Mouse (Mus musculus) adrenal gland, adult 18-20 months (tissue): Measurements from ENCODE around the gene Ogdh. TPM values are rescaled to one million over a fixed set of nuclear protein-coding genes. Genes with fewer than 3 reads are reported as not detected.

Source experiments
- DNase-seq, 2 experiments: peaks; one replicate each; pipeline ENCODE4 v3.0.0; 2021 to 2022; ENCODE audit warnings: low spot score in 2 of 2
- total RNA-seq, 2 experiments: library from RNA; stranded (reverse); gene quantifications; 1 replicate in 1 of 2; 2 replicates in 1 of 2; pipeline ENCODE4 v1.2.3; 2021

The Ogdh gene
- total RNA-seq, 2 experiments from 2014 or later, result 633 to 799 TPM

DNA sequence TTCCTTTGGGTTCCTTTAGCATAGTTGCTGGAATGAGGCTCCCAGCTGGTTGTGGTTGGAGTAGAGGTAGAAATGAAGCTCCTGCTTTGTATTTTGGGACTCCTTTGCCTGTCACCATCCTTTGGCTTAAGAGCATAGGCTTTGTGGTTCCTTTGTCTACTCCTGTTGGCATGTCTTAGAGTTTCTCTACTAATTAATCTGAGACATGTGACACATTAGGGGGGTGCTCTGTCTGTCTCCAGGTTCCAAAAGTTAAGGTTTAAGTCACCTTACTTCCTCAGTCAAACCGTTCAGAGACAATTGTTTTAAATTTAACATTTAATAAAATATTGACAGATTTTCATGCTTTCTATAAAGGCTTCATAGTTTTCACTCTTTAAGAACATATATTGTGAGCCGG is 2.2 kb downstream of the Ogdh start:
- no peak for DNase-seq

DNA sequence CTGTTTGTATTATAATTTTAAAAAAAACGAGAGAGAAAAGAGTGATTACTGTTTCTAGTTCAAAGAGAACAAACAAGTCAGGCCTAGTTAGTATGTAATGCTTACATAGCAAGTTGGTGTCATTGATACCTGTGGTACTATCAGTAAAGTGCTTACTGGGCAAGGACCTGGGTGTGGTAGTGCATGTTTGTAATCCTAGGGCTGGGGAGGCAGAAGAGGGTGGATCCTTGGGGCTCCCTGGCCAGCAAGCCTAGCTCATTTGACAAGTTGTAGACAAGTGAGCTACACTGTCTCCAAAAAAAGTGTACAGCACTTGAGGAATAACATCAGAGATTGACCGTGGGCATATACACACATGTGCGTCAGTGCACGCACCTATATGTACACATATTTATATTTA is 3.2 kb downstream of the Ogdh start:
- no peak for DNase-seq

DNA sequence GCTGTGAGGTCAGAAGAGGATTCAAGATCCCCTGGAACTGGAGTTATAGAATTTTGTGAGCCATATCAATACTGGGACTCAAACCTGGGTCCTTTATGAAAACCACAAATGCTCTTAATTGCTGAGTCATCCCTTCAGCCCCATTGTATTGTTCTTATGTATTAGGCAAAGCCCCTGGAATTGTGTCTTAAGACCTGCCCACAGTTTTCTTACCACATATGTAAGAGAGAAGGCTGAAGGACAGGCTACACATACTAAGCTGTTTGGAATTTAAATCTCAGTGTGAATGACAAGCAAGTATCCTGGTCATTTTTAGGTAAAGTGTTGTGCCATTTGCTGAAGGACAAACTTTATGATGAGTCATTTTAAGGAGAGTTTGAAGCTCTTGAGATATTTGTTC is 4.6 kb downstream of the Ogdh start:
- DNase-seq, result no peak

DNA sequence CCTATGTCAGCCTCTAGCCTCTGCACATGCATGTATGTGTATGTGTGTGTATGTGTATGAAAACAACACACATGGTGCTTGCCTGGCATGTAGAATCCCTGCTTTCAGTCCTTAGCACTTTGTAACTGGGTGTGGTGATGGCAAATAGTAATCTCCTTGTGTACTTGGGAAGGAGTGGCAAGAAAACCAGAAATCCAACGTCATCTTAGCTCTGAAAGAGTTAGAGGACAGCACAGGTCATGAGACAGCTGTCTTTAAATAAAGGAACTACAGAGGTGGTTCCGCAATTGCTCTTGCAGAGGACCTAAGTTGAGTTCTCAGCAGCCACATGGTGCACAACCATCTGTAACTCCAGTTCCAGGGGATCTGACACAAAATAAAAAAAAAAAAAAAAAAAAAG is 8.0 kb downstream of the Ogdh start:
- DNase-seq, result no peak

DNA sequence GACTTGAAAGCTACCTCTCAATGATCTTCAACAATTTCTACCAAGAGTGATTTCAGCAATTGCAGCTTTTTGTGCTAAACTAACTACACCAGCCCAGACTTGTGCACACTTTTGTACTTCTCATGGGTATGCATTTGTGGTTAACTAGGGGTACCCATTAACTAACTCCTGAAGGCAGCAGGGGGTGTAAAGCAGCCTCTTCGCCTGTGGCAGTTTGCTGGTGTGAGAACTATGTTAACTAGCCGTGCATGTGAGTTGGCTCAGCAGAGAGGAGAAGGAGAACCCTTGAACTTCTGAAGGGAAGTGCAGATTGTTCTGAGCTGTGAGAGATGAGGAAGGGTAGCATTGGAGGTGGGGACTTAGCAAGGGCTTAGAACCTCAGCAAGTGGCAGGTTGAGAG is 11.4 kb downstream of the Ogdh start:
- no peak for DNase-seq

GRCm38 (mm10) chr11:6305943-6306430 is 14.6 kb downstream of the Ogdh start:
- DNase-seq, result no peak

DNA sequence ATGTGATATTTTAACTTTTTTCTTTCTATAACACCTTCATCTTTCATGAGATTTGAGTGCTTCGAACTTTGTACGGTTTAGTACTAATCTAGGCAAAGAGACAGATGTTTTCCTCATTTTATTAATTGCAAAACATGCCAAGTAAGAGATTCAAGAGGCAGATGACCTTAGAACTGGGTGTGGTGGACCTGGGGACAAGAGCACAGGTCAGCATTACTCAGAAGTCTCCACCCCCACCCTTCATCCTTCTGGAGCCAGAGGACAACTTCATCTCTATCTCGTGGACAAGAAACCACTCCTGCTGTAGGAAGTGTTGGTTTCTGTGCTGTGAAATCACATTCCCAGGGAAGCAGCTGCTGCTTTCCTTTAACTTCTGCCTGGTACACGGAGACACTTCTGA is 16.7 kb downstream of the Ogdh start:
- DNase-seq, result no peak

DNA sequence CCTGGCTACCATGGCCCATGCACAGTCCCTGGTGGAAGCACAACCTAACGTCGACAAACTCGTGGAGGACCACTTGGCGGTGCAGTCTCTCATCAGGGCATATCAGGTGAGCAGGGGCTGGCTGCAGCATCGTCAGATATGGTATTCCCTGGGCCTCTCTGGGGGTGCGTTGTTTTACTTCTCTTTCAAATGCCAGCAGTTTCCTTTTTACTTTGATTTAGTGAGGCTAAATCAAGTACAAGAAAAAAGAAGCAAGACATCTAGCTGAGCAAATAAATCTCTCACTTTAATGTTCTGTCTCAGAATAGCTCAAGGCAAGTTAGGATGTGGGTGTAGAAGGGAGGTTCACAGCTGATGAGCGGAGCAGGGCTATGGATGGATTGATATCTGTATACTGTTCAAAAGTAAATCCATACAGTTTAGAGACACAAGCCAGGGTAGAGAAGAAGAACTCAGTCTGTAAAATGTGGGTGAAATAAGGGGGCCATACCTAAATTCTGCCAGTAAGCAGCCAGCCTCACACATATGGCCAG is 22.5 kb downstream of the Ogdh start:
- DNase-seq, result no peak

GRCm38 (mm10) chr11:6316821-6317220 is 25.4 kb downstream of the Ogdh start:
- DNase-seq, result no peak

DNA sequence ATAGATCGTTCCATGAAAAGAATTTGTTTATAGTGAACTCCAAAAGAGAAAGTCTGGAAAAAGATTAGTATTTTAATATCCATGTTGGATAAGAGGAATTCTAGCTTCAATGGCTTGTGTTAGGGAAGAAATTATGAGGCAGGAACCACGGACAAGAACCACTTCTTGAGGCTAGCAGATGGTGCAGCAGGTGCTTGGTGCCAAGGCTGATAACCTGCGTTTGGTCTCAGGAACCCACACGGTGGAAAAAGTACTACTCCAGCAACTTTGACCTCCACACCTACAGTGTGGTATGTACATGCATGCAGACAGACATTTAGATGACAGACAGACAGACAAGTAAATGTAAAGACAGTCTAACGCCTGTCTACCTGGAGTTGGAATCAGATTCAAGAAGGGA is 27.1 kb downstream of the Ogdh start:
- no peak for DNase-seq

GRCm38 (mm10) chr11:6319374-6319773 is 27.9 kb downstream of the Ogdh start:
- DNase-seq, result no peak

- no peak for DNase-seq
Observed at GRCm38 (mm10) chr11:6322086-6322485, 30.7 kb downstream of the Ogdh start.

DNA sequence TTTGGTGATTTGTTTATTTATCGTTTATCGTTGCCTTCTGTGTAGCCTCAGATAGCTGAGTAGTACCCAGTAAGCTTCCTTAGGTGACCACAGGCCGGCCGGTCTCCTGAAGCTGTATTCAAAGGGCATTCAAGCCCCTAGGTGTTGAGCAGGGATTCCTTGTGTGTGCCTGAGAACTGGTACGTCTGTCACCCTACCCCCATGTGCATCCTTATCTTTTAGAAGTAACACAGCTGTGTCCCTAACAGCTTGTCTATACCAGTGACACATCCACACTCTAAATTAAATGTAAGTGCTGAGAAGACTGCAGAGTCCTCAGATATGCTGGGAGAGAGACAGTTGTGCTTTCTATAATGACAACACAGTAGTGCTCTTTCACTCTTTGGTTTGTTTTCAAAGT is 31.9 kb downstream of the Ogdh start:
- DNase-seq, result no peak

DNA sequence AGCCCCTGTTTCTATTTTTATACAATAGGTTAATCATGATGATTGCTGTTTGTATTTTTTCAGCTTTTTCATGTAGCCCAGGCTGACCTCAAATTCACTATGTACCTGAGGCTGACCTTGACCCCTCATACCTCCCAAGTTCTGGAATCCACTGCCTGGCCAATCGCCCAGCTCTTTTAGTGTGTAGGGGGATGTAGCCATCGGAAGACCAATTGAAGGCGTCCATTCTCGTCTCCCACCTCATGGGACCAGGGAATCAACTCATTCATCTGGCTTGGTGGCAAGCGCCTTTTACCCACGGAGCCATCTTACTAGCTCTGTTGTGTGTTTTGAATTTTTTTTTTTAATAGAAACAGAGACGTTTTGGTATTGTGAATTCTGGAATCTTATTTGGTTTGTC is 39.8 kb downstream of the Ogdh start:
- DNase-seq, result no peak

DNA sequence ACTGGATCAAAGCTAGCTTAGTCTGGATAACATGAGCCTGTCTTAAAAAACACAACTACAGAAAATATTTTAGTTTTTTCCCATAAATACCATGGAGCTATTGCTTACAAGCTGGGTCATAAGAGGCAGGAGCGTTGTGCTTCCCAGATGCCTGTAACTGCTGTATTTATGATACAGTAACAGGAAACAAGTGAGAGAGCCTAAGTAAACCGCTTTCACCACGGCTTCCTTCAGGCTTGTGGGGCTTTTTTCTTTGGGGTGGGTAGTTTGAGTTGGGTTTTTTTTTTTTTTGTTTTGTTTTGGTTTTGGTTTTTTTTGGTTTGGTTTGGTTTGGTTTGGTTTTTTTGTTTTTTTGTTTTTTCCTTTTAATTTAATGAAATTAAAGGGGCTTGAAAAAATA is 41.2 kb downstream of the Ogdh start:
- no peak for DNase-seq

DNA sequence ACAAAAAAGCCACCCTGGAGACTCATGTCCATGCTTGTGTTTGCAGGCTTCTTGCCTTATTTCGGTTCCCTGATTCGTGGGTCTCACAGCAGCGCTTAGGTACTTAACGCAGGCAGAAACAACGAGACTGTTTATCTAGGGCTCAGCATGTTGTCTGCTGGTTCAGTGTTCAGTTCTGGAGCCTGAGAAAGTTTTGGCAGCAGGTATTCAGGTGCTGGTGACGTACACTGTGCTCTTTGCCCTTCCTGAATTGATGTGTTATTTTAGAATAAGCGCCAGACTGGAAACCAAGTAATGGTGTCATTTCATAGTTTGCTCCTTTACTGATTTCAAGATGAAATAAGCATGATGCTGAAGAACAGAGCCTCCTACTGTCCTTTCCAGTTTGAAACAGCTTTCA is 42.0 kb downstream of the Ogdh start:
- no peak for DNase-seq

DNA sequence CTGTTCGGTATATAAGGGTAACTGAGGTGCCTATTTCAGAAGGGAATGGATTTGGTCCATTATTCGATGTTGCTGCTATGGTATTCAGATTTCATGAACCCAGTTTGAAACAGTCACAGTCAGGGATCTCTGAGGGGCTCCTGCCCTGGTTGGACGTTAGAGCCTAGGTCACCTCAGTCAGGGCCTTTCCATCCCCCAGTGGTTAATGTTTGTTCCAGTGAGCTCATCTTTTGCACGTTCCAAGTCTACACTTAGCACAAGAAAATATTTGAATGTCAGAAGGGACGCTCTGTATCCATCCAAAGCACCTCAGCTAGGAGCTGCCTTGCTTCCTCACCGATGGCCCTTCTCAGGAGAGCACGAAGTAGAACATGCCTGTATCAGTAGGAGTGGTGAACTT is 43.9 kb downstream of the Ogdh start:
- DNase-seq, result no peak

GRCm38 (mm10) chr11:6336689-6337088 is 45.3 kb downstream of the Ogdh start:
- DNase-seq, result no peak

GRCm38 (mm10) chr11:6345956-6346355 is 54.5 kb downstream of the Ogdh start:
- DNase-seq, result no peak

DNA sequence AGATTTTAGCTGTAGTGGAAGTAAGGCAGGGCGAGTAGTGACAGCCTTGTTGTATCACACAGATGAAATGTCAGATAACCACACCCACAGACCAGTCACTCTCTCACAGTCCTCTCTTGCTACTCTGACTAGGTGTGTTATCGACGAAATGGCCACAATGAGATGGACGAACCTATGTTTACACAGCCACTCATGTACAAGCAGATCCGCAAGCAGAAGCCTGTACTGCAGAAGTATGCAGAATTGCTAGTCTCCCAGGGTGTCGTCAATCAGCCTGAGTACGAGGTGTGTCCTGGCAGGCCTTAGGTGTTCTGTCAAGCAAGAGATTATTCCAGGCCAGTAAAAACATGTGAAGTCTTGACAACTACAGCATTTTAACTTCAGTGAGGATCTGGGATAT is 55.5 kb downstream of the Ogdh start:
- no peak for DNase-seq

GRCm38 (mm10) chr11:6348681-6349200 is 57.3 kb downstream of the Ogdh start:
- DNase-seq, result no peak

GRCm38 (mm10) chr11:6349586-6349985 is 58.2 kb downstream of the Ogdh start:
- DNase-seq, result no peak

DNA sequence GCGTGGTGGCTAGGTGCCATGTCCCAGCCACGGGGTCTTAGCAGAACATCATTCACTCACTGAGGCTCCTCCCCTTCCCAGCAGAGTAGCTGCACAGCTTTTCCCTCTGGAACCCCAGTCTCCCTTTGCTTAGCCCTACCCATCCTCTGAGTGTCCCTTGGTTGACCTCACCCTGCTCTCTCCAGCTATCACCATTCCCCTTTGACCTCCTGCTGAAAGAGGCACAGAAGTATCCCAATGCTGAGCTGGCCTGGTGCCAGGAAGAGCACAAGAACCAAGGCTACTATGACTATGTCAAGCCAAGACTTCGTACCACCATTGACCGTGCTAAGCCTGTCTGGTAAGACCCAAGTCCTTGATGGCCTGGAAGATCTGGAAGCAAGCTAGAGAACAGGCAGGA is 63.7 kb downstream of the Ogdh start:
- DNase-seq, result no peak
